Mouse (Mus musculus): ENCODE data around the gene Slc25a33.

Gene Slc25a33

DNA sequence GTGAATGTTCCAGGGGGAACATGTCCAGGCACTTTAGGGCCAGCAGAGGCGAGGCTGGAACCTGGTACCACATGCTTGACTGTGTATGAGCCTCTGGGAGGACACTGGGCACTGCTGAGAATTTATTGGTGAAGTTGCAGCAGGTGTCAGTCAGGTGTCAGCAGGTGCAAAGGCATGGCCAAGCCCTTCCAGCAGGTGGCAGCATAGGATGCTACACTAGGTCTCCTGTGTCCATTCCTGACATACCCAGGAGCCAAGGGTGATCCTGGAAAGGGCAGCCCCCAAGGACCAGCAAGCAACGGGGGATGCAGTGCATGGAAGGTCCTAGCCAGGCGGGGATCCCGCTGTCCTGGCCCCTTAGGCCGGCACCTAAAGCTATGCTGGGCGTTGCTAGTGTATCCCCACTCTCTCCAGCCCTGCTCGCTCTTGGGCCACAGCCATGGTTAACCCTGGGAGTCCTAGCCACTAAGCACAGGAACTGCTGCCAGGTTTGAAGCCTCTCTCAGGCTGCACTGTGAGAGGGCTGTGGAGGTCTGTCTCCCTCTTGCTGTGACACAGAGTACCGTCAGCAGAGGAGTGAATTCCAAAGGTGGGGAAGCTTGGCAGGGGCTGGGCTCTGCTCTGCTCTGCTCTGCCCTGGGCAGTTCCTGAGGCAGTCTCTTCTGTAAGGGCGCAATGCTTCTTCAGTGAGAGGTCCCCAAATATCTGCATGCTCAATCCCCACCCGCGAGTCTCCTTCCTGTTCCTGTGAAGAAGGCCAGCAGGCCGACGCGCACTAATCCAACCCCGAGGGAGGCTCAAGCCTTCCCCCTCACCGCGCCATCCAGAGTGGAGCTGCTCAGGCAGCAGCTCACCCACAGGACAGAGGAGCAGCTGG is 50.0 kb downstream of the Slc25a33 start:
- peak; percentile 91 for DNase-seq

GRCm38 (mm10) chr4:149723021-149723390 is 51.1 kb downstream of the Slc25a33 start:
- no peak for DNase-seq

DNA sequence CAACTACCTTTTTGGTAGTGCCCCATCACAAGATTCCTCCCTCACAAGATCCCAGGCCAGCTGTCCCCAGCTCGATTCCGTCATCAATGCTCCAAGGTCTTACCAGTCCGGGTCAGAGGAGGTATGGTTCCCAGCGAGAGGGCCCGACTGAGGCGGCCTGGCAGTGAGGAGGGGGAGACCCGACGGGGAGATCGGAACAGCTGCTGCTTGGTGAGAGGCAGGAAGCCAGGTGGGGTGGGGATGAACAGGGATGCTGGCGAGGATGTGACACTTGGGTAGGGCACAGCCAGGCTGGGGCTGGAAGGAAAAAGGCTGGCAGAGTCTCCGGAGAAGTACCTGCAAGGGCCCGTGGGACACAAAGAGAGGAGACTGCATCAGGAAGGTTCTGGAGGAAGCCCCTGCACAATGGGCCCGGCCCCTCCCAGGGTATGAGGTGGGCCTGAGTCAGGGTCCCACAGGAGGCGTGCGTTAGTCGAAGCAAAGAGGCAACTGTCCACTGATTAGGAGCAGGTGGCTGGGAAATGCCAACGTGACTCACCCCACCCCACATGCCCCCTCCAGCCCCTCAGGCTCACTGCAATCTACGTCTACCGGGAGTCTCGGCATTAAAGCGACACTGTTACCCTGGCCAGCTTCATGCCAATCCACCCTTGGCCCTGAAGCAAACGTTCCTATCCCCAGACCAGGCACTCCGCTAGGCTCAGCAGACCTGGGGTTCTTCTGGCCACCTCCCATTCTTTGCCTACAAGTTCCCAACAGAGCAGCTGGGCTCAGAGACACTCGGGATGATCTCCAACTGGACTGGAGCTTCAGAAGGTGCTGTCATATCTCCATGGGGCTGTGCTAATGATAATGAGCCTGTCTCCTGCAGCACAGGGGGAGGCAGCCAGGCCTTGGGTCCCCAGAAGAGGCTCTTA is 51.7 kb downstream of the Slc25a33 start:
- peak in 1 of 2 experiments; percentile 54 for DNase-seq

DNA sequence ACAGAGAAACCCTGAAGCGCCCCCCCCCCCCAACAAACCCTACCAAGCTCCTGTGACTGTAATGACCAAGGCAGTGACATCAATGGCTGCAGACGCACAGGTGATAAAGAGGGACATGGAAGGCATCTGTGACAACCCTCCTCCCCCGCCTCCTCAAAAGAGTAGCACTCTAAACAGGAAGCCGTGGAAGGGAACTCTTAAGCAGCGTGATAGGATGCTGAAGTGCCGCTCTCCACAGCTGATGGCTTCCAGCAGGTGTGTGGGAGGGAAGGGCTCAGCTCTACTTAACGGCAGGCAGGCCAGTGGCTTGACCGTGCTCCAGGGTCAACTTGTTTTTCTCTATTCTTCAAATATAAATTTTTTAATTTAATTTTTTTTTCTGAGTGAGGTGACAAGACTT is 52.9 kb downstream of the Slc25a33 start:
- DNase-seq = no peak

- DNase-seq = peak; percentile 68 to 76
Measured at GRCm38 (mm10) chr4:149719686-149720085, 54.4 kb downstream of the Slc25a33 start.

- no peak for DNase-seq
Measured at GRCm38 (mm10) chr4:149714542-149714941, 59.5 kb downstream of the Slc25a33 start.

DNA sequence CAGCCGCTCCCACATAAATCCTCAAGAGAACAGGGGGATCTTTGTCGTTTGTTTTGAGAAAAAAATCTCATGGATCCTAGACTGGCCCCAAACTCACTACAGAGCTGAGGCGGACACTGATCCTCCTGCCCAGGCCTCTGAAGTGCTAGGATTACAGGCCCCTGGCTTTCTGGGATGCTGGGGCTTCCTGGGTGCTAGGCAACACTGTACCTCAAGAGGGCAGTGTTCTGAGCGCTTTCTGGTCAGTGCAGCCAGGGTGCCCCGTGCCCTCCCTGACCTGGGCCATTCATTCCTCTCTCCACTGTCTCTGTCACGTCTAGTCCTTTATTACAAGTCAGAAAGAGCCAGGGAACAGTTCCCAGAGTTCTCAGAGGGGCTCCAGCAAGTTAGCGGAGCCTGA is 62.1 kb downstream of the Slc25a33 start:
- DNase-seq = peak in 1 of 2 experiments; percentile 67

DNA sequence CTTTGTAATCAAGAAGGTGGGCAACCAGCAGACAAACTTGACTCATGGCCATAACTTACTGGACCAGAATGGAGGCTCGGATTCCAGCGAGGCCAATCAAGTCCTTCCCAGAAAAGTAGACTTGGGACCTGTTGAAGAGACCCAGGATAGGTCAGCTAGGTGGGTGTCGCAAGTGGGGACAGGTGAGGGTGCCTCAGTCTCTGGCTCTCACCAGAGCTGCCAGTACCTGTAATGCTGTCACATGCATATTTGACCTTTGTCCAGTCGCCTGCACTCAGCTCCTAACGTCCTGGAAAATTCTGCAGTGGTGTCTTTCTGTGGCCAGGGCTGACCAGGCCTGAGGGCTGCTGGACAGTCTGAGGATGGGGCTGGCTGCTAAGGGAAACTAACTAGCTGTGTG is 62.6 kb downstream of the Slc25a33 start:
- no peak for DNase-seq

DNA sequence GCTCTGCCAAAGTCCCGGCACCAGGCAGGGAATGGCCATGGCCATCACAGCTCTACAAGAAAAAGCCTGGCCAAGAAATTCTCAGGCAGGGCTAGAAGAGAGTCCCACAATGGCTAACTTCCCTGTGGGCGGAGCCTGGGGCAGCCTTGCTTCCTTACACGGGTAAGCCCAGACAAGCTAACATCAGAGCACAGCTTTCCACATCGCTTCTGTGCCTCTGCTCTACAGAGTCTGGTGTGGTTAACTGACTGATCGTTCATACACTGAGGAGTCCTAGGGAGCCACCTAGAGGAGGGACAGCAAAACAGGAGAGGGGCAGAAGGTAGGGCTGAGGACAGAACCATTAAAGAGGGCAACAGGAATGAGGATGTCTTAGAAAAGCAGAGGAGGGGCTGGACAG is 63.6 kb downstream of the Slc25a33 start:
- peak in 1 of 2 experiments; percentile 32 for DNase-seq

DNA sequence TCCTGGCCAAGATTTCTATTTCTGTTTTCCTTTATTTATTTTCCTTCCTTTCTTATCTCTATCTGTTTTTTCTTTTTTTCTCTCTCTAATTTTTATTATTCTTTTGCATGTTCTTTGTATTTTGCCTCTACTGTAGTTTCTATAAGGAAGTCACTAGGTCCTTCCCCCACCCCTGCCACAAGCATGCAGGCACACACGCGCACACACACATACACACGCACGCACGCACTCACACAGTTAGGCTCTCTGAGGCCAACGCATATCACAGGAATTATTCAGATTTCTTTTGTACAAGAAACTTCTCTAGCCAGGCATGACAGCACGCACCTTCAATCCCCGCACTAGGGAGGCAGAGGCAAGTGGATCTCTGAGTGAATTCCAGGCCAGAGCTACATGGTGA is 68.1 kb downstream of the Slc25a33 start:
- no peak for DNase-seq

DNA sequence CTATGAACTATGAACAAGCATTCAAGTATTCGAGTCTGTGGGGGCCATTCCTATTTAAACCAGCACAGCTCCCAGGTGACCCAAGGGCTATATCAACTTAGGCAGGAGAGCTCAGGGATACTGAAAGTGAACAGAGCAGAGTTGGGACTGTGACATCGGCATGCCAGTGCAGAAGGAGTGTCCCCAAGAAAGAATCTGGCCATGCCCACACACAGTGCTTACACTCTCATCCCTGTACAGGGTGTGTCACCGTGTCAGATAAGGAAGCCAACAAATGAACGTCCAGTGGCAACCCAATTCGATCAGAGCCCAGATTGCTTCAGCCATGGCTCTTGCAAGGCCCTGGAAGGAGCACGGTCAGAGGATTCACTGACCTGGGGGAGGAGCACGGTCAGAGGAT is 68.8 kb downstream of the Slc25a33 start:
- no peak for DNase-seq

GRCm38 (mm10) chr4:149702210-149702979 is 71.7 kb downstream of the Slc25a33 start, which contains the start of gene Pik3cd:
TSS of gene Pik3cd (minus strand) at chr4:149702571.
- DNase-seq = no peak

DNA sequence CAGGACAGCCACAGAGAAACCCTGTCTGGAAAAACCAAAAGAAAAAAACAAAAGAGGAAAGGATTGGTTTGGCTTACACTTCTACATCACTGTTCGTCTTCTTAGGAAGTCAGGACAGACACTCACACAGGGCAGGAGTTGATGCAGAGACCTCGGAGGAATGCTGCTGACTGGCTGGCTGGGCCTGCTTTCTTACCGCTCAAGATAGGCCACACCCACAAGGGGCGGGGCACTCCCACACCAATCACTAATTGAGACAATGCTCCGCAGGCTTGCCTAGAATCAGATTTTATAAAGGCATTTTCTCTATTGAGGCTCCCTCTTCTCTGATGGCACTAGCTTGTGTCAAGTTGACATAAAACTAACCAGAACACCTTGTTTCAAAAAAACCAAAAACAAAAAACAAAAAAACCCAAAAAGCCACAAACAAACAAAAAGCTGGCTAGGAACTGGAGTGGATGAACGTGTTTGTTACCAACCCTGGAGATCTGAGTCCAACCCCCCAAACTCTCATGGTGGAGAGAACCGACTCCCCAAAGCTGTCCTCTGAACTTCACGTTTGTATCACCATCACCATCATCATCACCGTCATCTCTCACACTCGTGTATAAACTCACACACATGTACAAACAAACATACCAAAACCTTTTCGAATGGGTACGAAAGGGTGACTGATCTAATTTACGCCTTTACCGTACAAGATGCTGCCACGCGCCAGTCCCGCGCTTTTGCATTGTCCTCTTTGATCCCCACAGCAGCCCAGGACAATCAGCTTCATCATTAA is 72.5 kb downstream of the Slc25a33 start:
- no peak for DNase-seq

DNA sequence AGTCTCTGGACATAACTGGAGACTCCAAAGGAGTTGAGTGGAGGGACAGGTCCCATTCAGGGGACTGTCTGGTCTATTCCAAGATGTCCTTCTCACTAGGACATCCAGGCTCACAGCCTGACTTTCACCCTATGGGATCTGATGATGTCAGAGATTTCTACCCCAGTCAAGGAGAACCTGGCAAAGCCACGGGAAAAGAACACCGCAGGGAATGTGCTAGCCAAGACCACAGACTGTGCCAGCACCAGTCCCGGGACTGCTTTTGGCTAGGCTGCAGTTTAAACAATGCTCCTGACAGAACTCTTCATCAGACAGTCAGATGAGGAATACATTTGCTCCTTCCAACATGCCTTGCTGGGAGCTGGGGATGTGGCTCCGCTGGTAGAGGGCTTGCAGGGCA is 74.1 kb downstream of the Slc25a33 start:
- no peak for DNase-seq

- peak; percentile 65 to 68 for DNase-seq
Measured at GRCm38 (mm10) chr4:149698197-149698821, 75.8 kb downstream of the Slc25a33 start.

- peak in 1 of 2 experiments; percentile 25 for DNase-seq
Measured at GRCm38 (mm10) chr4:149697506-149698196, 76.4 kb downstream of the Slc25a33 start.

DNA sequence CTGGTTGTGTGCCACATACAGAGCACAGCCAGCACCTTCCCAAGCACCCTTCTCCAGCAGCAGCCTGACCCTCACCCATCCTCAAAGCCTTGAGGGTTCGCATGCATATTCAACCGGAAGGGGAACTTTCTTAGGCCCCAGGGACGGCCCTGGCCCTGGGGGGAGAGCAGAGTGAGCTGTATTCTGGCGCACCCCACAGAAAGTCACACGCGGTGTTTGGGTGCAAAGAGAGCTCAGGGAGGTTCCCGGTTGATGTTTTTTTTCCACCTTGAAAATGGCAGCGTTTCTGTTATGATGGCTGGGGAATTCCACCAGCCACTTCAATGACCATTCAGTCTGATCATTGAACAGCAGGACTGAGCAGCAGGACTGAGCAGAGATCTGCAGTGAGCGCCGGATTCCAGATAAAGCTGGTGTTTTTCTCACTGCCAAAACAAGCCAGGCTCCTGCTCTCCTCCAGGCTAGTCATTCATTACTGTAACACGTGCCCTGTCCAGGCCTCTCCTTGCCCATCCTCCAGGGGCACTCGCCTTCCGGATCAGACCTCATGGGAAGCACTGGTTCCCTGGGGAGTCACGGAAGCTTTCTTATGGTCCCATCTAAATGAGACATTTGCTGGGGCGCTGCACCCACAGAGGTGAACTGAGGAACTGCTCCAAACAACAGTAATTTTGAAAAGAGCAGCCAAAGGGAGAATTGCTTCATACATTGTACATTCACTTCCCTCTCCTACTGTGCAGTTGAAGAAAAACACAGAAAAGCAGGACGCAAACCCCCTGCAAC is 77.7 kb downstream of the Slc25a33 start:
- no peak for DNase-seq

All from cerebellum, adult 18-20 months (tissue).